Mouse (Mus musculus) granulocyte monocyte progenitor cell, adult 5-6 weeks (primary cell): ENCODE data around the gene Litaf. TPM values are rescaled to one million over a fixed set of nuclear protein-coding genes. Genes with fewer than 3 reads are reported as not detected.

Experiments
- ATAC-seq: replicated peaks from 2 replicates; pipeline ENCODE4 v1.8.0; 2016; ENCODE audit warnings: mild to moderate bottlenecking, moderate TSS enrichment, inconsistent platforms; ENCODE audit not compliant: poor library complexity, severe bottlenecking
- total RNA-seq, 2 experiments: library from RNA; stranded (forward) in 1 of 2; stranded (reverse) in 1 of 2; fragments of 200-712, 200-1000 nt in 1 of 2; fragments of >200 nt in 1 of 2; fragmentation: Nextera tagmentation in 1 of 2; gene quantifications; 2 replicates each; pipeline ENCODE4 v1.2.3; 2014 to 2017

The Litaf gene
- total RNA-seq, 2 experiments from 2014 or later, result 33.4 to 46.4 TPM

DNA sequence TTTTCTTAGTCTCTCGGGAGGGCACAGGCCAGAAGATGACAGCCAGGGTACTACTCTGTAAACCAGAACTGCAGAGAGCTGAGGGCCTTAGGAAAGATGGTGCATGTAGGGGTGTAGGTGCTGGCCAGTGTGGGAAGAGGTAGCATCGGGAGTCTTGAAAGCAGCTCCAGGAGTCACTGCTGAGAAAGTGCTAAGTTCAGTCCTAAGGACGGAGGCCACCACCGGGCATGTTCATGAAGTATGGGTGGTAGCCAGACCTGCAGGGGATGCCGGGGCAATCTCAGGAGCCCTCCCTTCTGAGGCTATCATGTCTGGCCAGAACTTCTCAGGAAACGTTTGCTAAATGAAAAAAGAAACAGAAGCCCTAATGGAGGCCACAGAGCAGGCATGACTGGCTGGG, 3.3 kb upstream of the Litaf start:
- no peak for ATAC-seq

DNA sequence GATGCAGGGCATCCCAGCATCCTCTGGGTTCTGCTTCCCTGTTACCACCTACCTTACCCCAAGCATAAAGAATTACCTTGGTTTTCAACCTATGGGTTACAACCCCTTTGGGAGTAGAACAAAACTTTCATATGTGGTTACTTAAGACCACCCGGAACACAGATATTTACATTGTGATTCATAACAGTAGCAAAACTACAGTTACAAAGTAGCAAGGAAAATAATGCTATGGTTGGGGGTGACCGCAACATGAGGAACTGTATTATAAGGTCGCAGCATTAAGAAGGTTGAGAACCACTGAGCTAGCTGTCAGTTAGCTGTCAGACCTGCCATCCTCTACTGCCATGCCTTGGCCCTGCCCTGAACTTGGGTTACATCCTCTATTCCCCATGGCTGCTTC, 2.7 kb upstream of the Litaf start:
- ATAC-seq, result no peak

DNA sequence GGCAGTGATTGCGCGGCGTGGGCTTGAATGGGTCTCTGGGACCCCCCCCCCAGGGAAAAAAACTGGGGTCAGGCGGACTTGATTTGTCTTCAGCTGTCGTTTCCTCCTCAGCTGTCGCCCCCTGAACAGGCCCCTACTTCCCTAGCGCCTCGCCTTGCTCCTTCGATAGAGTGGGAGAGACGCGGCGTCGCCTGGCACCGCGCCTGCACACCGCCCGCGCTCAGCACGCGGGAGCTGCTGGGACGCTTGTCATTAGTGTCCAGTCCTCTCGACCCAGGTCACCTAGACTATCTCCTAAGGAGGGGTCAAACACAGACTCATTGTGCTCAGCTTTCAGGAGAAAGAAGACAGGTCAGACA, 855 bp upstream of the Litaf start:
- peak; percentile 18 for ATAC-seq

DNA sequence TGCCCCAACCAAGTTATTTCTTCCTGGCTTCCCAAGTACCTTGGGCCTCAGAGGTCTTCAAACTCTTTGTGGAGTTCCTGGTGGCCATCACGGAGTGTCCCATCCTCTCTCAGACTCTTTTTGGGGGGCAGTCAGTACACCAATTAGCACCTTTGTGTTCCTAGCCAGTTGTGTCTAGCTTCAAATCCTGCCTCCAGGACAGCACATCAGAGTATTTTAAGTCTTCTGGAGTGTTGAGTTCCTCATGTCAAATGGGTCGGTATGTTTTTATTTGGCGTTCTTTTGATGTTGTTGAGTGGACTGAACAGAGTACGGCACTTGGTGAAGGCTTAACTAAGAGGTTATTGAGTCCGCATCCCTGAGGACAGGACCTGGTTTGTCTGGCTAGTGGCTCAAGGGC, 526 bp downstream of the Litaf start:
- no peak for ATAC-seq

DNA sequence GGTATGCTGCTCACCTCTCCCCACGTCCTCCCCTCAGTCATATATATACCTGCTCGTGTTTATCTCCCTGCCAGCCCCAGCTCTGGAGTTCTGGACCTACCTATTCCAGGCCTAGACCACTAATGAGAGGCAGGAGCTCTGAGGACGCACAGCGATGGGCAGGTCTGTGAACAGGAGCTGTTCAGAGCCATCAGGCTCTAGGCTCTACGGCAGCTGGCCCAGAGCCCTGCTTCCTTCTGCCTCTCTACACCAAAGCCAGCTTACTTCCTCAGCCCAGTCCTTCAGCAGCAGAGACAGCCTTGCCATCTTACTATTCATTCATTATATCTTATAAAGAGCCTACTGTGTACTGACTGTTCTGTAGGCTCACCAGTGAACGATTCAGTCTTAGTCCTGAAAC, 1.2 kb downstream of the Litaf start:
- no peak for ATAC-seq

DNA sequence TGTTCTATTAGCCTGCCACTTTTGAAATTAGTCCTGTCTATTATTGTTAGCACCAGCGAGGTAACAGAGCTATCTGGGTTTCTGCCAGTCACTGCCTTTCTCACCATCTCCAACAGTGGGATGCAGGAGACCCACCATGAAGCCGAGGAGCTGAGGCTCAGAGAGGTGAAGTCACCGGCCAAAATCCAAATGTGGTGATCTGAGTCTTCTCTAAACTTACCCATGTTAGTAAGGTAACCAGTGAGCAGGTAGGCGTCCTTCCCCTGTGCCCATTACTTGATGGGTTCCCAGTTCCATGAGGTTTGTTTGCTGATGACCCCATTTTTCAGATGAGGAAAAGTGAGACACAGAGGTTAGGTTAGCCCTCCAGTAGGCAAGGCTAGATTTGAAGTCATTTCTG, 1.6 kb downstream of the Litaf start:
- ATAC-seq, result no peak

DNA sequence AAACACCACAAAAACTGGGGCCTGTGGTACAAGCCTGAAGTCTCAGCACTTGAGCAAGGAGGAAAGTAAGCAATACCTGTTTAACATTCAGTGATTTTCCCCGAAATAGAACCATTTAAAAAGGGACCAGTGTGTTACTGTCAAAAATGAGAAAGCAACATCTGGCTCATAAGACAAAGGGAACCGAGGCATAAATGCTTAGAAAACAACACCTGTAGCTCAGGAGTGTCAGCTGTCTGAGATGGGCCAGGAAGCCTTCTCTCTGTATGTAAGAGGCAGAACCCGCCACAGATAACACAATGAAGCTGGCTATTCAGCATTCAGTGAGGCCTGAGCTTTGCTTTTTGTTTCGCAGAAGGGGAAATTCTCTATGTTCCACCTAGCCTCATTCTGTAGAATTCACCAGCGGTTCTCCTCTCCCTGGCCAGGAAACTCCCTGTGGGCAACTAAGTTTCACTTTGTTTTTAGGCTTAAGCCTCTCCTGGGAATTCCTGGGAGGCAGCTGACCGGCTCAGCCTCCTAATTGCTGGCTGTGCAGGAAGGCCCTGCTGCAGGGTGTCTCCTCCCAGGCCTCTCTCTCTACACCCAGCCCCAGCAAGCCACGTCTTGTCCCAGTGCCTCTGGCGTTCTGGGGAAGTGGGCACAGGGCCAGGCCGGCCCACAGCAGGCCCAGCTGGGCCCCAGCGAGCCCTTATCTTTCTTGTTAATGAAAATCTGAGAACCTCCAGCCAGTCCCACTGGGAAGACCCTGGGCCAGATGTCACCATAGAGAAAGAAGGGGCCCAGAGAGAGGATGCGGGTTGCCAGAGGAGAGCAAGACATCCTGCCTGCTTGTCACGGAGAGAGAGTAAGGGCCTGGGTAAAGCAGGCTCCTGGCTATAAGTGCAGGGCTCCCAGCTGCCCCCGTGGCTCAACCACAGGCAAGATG, 2.9 kb downstream of the Litaf start:
- ATAC-seq, result no peak

DNA sequence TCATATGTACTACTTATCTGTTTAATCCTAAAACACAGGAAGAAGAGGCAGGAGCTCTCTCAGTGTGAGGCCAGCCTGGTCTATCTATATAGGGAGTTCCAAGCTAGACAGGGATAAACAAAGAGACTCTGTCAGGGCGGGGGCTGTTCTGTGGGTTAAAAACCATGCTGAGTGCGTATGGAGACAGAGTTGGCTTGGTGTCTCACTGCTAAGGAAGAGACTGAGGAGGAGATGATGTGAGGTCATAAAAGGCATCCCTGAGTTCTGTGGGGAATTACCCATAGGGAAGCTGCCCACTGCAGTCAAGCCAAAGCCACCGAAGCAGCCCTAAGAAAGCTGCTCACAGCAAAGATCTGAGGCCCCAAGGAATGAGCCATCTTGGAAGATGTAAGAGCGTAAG, 5.3 kb downstream of the Litaf start, which contains the start of gene Snn:
Gene Snn, plus strand, starts transcription at position 301 of the 400 bp plus-strand sequence.
- no peak for ATAC-seq

DNA sequence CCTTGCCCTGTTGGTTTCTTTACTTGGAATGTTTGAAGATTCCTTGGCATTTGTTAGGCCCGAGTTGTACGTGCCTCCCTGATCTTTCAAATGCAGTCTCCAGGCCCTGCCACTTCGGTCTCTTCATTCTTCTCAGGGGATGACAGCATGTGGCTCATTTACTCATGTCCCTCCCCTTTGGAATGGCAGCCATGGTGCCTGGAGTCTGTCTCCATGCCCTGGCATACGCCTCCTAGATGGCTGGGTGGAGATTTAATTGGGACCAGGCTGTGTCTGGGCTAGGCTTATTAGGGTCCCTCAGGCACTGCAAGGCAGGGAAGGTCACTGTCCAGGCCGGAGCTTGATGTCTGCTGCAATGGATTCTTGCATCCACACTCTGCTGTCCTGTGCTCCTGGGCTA, 10.0 kb downstream of the Litaf start:
- ATAC-seq, result no peak

DNA sequence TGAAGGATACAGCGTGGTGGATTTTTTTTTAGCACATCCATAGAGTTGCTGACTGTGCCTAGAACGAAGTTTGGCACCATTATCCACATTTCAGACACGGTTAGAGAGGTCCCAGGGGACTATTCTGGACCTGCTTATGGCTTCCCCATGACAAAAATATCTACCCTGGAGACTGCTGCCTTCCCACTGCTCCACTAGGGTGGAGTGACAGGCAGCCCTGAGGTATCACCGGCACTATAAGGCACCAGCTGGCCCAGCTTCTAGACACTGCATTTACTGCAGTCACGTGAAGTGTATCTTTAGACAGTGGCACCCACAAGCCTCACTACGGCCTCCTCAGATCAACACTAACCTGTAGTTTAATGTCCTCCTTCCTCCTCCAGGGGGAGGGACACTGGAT, 11.1 kb downstream of the Litaf start:
- ATAC-seq, result no peak

DNA sequence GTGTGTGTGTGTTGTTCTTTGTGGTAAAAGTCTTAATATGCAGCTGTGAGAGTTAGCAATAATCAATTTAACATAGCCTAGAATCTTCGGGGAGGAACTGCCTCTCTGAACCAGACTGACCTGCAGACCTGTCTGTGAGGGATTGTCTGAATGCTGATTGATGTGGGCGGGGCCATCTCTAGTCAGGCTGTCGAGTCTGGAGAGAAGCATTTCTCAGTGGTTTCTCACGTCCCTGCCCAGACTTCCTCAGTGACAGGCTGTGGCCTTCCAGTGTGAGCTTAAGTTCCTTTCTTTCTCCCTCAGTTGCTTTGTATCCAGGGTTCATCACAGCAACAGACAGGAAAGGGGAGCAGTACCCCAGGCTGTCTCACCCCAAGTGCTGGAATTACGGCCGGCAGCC, 11.5 kb downstream of the Litaf start:
- peak; percentile 44 for ATAC-seq

DNA sequence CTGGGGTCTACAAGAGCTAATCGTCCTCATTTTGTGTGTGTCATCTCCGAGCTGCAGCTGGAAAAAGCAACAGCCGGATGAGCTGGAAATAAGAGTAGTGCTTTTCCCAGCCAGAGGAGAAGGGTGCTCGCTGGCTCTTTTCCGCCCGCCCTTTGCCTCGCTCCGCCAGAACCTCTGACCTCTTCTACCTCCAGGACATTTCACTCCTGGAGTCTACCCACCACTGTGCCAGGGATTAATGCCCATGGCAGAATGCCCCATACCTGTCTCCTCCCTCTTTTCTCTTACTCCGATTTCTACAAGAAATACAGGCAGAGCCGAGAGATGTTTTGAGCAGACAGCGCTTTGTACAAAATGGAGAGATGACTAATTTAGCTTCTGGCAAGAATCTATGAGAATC, 14.8 kb downstream of the Litaf start:
- no peak for ATAC-seq

DNA sequence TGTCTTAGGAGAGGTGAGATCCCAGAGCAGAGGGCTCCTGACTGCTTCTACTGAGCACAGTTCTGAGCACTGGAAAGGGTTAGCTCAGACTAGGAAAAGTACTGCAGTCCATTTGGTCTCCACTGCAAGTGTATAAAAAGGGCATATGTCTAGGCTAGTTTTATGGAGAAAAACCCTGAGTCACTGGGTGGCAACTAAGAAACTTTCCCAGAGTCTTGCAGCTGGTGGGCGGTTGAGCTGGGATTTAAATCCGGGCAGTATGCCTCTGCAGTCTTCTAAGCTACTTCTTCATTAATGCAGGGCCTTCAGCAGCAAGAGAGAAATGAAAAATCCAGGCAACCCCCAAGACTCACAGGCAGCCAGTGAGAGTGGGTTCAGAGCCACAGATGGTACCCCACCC, 15.7 kb downstream of the Litaf start:
- ATAC-seq, result no peak

DNA sequence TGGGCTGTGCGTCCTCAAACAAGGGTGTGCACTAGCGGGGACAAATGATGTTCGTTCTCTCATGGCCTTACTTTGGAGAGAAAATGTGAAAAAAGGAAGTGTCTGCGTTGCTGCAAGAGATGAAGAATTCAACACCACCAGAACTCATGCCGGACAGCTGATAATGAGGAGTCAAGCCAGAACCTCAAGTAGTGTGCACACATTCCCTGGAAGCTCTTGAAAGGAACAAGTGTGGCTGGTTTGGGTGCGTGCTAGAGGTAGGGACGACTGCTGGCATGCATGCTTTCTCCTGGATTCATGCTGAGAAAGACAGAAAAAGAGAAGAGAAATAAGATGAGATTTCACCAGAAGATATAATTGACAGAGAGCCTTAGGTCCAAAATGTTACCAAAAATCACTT, 18.8 kb downstream of the Litaf start:
- ATAC-seq, result no peak

DNA sequence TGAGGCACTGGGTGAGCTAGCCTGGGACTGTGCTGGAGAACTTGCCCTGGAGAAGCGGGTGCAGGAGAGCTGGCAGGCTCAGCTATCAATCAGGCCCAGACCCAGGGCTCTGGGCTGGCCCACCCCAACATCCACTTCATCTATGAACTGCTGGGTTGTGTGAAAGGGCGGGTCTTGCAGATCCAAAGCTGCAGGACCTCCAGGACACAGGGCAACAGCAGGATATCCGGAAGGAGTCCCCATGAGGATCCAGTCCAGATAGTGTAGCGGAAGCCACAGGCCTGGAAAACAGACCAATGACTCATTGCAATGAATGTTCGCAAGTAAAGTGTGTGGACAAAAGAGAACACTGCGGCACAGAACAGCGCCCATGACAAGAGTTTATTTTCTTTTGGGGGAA, 19.5 kb downstream of the Litaf start:
- no peak for ATAC-seq

DNA sequence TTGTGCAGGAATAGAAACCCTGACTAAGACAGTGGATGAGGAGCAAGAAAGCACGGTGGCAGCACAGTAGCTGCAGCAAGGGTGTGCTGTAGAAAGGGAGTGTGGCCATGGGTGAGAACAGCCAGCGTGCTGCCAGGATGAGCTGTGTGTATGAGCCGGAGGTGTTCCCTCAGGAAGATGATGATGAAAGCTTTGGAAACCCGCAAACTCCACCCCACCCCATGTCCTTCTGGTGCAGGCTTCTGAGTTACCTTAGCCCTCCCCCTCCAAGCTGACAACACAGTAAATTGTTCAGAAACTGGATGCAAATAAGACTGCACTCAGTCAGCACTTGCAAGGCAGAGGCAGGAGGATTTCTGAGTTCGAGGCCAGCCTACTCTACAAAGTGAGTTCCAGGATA, 22.7 kb downstream of the Litaf start:
- ATAC-seq, result no peak

DNA sequence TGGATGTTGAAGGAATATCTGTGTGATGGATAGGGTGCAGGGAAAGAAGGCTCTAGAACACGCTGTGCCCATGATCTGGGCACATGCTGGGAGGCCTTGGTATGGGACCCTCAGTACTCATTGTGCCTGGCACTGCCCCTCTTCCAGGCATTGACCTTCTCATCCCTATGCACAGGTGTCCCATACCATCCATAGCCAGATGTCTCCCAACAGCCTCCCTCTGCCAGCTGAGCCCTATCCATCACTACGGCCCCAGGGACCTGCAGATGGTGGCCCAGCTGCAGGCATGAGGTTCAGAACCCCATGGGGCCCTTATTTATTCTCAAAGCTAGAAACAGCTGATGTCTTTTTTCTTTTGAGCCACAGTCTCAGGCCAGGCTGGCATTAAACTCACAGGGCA, 25.4 kb downstream of the Litaf start:
- no peak for ATAC-seq

DNA sequence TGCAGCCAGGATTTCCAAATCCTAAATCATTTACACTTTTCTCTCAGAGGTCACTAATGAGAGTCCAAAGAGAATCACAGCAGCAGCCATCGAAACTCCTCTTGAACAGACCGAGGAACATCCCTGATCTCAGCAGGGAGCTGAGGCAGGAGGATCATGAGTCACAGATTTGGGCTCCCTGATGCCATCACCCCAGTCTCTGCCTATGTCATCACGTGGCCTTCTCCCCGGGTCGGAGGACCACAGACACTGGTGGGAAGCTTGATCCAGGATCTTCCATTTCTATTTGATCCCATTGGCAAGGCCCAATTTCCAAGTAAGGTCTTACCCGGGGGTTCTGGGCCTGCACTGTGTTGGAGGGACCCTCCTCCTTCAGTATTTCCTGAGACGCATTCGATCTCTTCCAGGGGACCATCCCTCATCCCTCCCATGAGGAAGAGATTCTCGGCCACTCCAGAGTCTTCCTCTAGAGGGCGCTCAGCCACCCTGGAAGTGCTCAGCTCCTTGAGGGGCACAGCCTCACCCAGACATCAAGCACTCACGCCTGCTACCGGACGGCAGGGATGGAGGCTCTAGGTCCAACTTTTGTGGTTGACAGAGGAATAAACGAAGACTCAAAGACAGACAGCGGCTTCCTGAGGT, 30.0 kb downstream of the Litaf start:
- ATAC-seq, result peak; percentile 88

DNA sequence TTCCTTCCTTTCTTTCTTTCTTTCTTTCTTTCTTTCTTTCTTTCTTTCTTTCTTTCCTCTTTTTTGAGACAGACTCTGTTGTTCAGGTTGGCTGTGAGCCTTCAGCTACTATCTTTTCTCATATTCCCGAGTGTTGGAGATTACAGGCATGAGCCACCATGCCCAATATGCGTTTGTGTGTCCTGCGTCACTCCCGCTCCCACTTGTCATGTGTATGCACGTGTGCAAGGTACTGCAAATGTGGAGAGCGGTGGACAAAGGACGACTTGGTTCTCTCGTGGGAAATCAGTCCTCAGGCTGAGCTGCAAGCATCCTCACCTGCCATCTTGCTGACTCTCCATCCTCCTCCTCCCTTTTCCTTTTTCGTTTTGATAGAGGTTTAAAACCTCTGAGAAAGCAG, 30.7 kb downstream of the Litaf start:
- no peak for ATAC-seq

DNA sequence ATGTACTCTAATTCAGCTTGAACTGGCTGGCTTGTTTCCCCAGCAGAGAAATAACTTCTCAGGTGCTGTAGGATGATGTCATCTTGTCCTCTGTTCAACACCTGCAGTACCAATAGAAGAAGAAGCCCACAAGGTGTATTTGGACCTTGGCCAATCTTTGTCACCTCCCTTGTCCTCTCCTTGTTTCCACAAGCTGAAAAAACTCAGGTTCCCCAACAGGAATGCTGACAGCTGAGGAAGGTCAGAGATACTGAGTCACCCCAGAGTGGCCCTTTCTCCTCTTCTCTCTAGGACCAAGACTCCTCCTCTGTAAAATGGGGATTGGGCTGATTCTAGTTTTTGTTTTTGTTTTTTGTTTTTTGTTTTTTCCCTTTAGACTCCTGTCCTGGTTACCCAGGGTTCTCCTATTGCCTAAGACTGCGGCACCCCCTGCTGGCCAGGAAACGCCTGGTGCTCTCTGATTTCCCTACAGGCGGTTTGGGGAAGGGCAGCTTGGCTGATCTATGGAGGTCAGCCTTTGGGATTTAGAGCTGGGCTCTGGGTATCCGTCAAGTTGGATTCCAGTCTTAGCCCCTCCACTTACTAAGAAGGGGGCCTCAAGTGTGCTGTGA, 31.7 kb downstream of the Litaf start:
- ATAC-seq, result peak; percentile 91

DNA sequence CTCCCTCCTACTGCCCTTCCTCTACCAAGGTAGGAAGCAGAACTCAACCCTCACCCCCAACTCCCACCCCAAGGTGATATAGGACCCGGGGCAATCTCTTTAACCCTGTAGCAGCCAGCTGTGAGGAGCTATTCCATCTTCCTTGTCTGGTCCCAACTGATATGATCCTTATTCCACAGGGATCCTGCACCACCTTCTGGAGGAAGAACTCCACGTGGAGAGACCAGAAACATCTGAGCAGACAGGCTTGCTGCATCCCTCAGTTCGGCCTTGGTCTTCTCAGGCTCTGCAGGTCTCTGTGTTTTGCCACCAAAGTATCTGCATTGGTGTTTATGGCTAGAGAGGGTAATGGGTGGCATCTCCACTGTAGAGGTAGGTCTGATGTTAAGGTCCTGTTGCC, 34.6 kb downstream of the Litaf start:
- ATAC-seq, result no peak

DNA sequence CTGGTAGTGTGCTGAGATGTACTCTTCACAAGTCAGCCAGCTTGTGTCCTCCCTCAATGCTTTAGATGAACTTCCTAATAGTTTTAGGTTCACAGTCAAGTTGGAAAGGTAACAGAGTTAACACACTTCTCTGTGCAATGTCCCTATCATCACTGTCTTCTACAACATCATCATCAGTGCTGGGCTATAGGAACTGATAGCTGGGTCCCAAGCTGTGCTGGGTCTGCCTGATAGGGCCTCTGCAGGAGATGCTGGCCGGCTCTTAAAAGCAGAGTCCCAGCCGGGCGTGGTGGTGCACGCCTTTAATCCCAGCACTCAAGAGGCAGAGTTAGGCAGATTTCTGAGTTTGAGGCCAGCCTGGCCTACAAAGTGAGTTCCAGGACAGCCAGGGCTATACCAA, 35.1 kb downstream of the Litaf start:
- ATAC-seq, result no peak
